Mouse (Mus musculus): ENCODE measurements around the gene Lilra5. TPM values are rescaled to one million over a fixed set of nuclear protein-coding genes. Genes with fewer than 3 reads are reported as not detected.
"Not testable (repeated sequence)": the region's sequence is repeated elsewhere in the genome, so short reads cannot be mapped to it uniquely, and the experiment has no call there.

Lilra5 gene
- not detected in 2 replicates for polyA plus RNA-seq (2012; ENCODE audit: insufficient read depth, insufficient read length, low replicate concordance, missing spikeins)

DNA sequence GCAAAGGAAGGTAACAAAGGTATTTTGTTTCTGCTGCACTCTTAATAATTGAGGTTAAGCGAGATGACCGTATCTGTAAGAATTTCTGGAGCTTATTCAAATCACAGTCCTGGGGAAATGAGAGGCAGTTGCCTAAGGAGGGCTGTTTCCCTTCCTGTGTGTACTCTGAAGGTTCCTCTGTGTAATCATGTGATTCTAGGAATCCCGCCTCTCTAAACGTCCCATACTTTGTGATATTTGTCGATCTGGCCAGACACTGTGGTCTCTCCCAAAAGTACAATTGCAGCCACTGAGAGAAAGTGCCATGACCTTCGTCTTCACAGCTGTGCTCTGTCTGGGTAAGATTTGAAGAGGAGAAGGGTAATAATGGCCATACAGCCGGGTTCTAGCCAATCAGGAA, at the start of gene Lilra5:
TSS of gene Lilra5 (plus strand) at position 301 of the 400 bp plus-strand sequence.
- TF ChIP-seq CTCF (IDR thresholded peaks at IDR 0.05; ENCODE audit: insufficient read depth, low read depth, low read length) (no peak), POLR2A (IDR thresholded peaks at IDR 0.05; ENCODE audit: insufficient read depth, low read depth, low read length) (no peak)
- 70% methylated on average over 7 of the region's 7 CpGs for WGBS
- Histone ChIP-seq H3K27ac (ENCODE audit: insufficient read depth, low read depth, low read length) (no peak within 1 kb of the TSS), H3K4me1 (ENCODE audit: control insufficient read depth, insufficient read depth, low read length) (no peaks in the 10 kb centered on the region), H3K4me3 (ENCODE audit: insufficient read depth, low read depth, low read length) (no peak within 1 kb of the TSS)

DNA sequence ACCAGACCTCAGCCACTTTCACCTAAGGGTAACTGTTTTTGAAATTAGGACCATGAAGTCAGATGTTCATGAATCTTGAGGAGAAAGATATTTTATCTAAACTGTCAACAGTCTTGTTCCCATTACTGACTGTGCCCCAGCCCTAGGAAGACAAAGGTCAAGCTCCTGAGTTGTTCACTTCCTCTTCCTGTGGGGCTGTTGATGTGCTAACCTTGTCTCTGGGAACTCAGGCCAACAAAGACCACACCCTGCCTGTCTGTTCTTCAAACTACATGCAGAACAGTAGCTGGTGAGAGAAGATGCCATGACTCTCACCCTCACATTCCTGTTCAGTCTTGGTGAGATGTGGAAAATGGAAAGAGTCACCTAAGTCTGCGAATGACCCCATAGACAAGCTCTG, 30.4 kb upstream of the Lilra5 start:
- no peaks in the 10 kb centered on the region for H3K4me1 ChIP-seq (ENCODE audit: control insufficient read depth, insufficient read depth, low read length)
- 93% methylated on average over 1 of the region's 1 CpGs for WGBS
- no peak overlapping the region for H3K27ac ChIP-seq (ENCODE audit: insufficient read depth, low read depth, low read length)
- TF ChIP-seq POLR2A (IDR thresholded peaks at IDR 0.05; ENCODE audit: insufficient read depth, low read depth, low read length) (no peak), CTCF (IDR thresholded peaks at IDR 0.05; ENCODE audit: insufficient read depth, low read depth, low read length) (no peak)
- H3K4me3 ChIP-seq (ENCODE audit: insufficient read depth, low read depth, low read length): no peak overlapping the region

DNA sequence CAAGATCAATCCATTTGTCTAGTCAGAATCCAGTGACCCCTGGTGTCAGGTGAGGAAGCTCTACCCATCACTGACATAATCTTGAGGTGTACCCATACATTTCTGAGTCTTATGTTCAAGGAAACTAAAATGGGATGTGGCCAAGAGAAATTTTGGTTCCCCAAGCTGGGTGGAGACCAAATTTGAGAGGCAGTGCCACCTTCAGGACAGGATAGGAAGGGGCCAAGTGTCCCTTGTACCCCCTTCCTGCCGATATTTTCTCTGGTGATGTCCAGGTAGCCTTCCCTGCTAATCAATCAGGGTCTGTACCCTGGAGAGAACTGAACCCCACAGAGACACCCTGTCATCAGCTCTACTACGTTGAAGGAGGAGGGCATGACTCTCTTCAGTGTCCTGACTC, 28.9 kb upstream of the Lilra5 start:
- TF ChIP-seq CTCF (IDR thresholded peaks at IDR 0.05; ENCODE audit: insufficient read depth, low read depth, low read length): no peak
- TF ChIP-seq POLR2A (IDR thresholded peaks at IDR 0.05; ENCODE audit: insufficient read depth, low read depth, low read length): no peak
- Histone ChIP-seq H3K27ac (ENCODE audit: insufficient read depth, low read depth, low read length) (no peak overlapping the region), H3K4me1 (ENCODE audit: control insufficient read depth, insufficient read depth, low read length) (no peaks in the 10 kb centered on the region), H3K4me3 (ENCODE audit: insufficient read depth, low read depth, low read length) (no peak overlapping the region)
- WGBS: 35% methylated on average over 2 of the region's 2 CpGs

GRCm38 (mm10) chr7:4213436-4213835, 24.1 kb upstream of the Lilra5 start:
- H3K27ac ChIP-seq (ENCODE audit: insufficient read depth, low read depth, low read length); H3K4me1 ChIP-seq (ENCODE audit: control insufficient read depth, insufficient read depth, low read length); H3K4me3 ChIP-seq (ENCODE audit: insufficient read depth, low read depth, low read length): not testable (repeated sequence)

- no peak for TF ChIP-seq CTCF (IDR thresholded peaks at IDR 0.05; ENCODE audit: insufficient read depth, low read depth, low read length)
- TF ChIP-seq POLR2A (IDR thresholded peaks at IDR 0.05; ENCODE audit: insufficient read depth, low read depth, low read length): no peak
- Histone ChIP-seq H3K4me3 (ENCODE audit: insufficient read depth, low read depth, low read length) (no peak overlapping the region), H3K4me1 (ENCODE audit: control insufficient read depth, insufficient read depth, low read length) (no peaks in the 10 kb centered on the region), H3K27ac (ENCODE audit: insufficient read depth, low read depth, low read length) (no peak overlapping the region)
- 73% methylated on average over 2 of the region's 2 CpGs for WGBS
These were observed 22.2 kb upstream of the Lilra5 start for GRCm38 (mm10) chr7:4215396-4215795.

- WGBS: 70% methylated on average over 2 of the region's 2 CpGs
- TF ChIP-seq CTCF (IDR thresholded peaks at IDR 0.05; ENCODE audit: insufficient read depth, low read depth, low read length) (no peak), POLR2A (IDR thresholded peaks at IDR 0.05; ENCODE audit: insufficient read depth, low read depth, low read length) (no peak)
- H3K4me1 ChIP-seq (ENCODE audit: control insufficient read depth, insufficient read depth, low read length): no peaks in the 10 kb centered on the region
- H3K27ac ChIP-seq (ENCODE audit: insufficient read depth, low read depth, low read length): no peak overlapping the region
- no peak overlapping the region for H3K4me3 ChIP-seq (ENCODE audit: insufficient read depth, low read depth, low read length)
These were observed 21.7 kb upstream of the Lilra5 start for GRCm38 (mm10) chr7:4215805-4216204.

- Histone ChIP-seq H3K4me1 (ENCODE audit: control insufficient read depth, insufficient read depth, low read length) (no peaks in the 10 kb centered on the region), H3K4me3 (ENCODE audit: insufficient read depth, low read depth, low read length) (no peak overlapping the region), H3K27ac (ENCODE audit: insufficient read depth, low read depth, low read length) (no peak overlapping the region)
- no peak for TF ChIP-seq CTCF (IDR thresholded peaks at IDR 0.05; ENCODE audit: insufficient read depth, low read depth, low read length)
- TF ChIP-seq POLR2A (IDR thresholded peaks at IDR 0.05; ENCODE audit: insufficient read depth, low read depth, low read length): no peak
These were observed 2.0 kb upstream of the Lilra5 start for GRCm38 (mm10) chr7:4235536-4235935.

DNA sequence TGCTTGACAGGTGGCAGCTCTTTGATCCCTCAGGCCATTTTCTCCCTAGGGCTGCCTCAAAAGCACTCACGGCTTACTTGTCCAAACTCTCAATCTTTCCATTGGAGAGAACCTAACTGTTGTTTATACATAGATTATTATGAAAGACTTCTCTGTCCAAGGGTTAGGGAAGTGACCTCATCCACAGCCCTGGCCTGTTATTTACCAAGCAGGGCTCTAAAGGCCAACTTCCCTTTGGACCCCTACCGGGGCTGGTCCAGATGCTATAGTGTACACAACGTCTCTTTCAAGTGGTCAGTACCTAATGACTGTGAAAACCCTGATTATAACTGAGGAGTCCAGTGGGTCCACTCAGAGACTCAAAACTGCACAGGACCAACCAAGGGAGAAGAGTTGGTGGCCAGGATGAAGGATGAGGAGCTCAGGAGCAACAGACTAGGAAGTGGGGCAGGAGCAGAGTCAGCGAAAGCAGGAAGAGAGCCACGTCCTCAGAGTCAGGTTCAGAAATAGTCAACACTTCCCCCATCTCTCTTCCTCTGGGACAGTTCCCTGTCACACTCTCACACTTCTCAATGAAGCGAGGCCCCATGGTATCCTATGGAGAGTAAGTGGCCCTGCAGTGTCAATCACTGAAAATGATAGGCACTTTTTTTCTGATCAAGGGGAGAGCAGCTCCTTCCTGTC, 1.6 kb downstream of the Lilra5 start:
- Histone ChIP-seq H3K4me3 (ENCODE audit: insufficient read depth, low read depth, low read length) (no peak overlapping the region), H3K4me1 (ENCODE audit: control insufficient read depth, insufficient read depth, low read length) (no peaks in the 10 kb centered on the region), H3K27ac (ENCODE audit: insufficient read depth, low read depth, low read length) (no peak overlapping the region)
- no peak for TF ChIP-seq POLR2A (IDR thresholded peaks at IDR 0.05; ENCODE audit: insufficient read depth, low read depth, low read length)
- no peak for TF ChIP-seq CTCF (IDR thresholded peaks at IDR 0.05; ENCODE audit: insufficient read depth, low read depth, low read length)
- 72% methylated on average over 6 of the region's 6 CpGs for WGBS

DNA sequence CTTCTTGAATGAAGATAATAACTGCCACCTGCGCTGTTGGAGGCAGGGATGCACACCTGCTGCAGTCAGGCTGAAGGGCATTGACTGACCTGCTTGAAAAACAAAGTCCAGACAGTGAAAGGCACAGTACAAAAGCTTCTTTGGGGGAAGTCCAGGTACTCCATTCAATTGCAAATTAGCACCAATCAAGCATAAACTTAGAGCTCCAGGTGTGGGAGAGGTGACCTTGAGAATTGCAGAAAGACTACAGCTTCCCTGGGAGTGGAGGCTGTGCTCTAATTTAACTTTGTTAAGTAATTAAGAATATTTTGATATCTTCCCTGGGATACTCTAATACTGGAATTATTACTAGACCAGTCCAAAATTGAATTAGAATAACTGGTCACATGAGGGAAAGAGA, 13.7 kb downstream of the Lilra5 start:
- not testable (repeated sequence) for H3K4me1 ChIP-seq (ENCODE audit: control insufficient read depth, insufficient read depth, low read length); H3K27ac ChIP-seq (ENCODE audit: insufficient read depth, low read depth, low read length); H3K4me3 ChIP-seq (ENCODE audit: insufficient read depth, low read depth, low read length)
- 84% methylated on average over 1 of the region's 1 CpGs for WGBS

GRCm38 (mm10) chr7:4256060-4256459, 18.5 kb downstream of the Lilra5 start:
- not testable (repeated sequence) for H3K4me1 ChIP-seq (ENCODE audit: control insufficient read depth, insufficient read depth, low read length); H3K4me3 ChIP-seq (ENCODE audit: insufficient read depth, low read depth, low read length); H3K27ac ChIP-seq (ENCODE audit: insufficient read depth, low read depth, low read length)
- WGBS: 0% methylated on average over 1 of the region's 1 CpGs

DNA sequence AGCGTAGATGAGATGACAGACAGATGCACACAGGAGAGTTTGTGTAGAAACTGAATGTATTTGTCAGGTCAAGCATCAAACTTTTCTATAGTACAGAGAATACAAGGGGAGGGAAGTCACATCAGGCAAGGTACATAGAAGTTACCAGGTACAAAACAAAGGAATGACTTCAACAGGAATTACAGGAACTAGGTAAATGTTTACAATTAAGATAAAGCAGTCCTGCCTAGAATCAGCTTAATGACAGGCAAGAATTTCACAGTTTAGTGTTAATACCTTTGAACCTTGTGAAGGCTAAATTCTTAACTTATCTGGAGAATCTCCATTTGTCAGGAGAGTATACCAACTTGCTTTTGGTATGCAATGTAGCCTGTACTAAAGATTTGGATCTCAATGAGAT, 23.0 kb downstream of the Lilra5 start:
- 93% methylated on average over 1 of the region's 1 CpGs for WGBS
- H3K27ac ChIP-seq (ENCODE audit: insufficient read depth, low read depth, low read length); H3K4me3 ChIP-seq (ENCODE audit: insufficient read depth, low read depth, low read length); H3K4me1 ChIP-seq (ENCODE audit: control insufficient read depth, insufficient read depth, low read length): not testable (repeated sequence)

GRCm38 (mm10) chr7:4272106-4272505, 34.6 kb downstream of the Lilra5 start:
- H3K27ac ChIP-seq (ENCODE audit: insufficient read depth, low read depth, low read length); H3K4me1 ChIP-seq (ENCODE audit: control insufficient read depth, insufficient read depth, low read length); H3K4me3 ChIP-seq (ENCODE audit: insufficient read depth, low read depth, low read length): not testable (repeated sequence)
- WGBS: 78% methylated on average over 1 of the region's 1 CpGs

DNA sequence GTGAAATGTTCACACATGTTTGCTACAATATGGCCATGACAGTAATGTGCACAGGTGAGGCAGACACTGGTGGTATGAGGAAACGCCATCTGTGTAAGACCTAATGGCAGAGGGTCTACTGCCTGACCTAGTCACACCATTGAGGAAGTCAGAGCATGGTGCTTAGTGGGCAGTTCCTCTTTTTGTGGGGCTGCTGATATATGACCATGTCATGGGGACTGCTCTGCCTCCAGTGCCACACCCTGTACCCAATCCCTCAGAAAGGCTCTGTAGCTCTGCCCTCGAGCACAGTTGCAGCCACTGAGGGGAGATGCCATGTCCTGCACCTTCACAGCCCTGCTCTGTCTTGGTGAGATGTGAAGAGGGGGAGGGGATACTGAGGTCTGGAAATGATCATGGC, 36.3 kb downstream of the Lilra5 start:
- H3K4me3 ChIP-seq (ENCODE audit: insufficient read depth, low read depth, low read length); H3K4me1 ChIP-seq (ENCODE audit: control insufficient read depth, insufficient read depth, low read length); H3K27ac ChIP-seq (ENCODE audit: insufficient read depth, low read depth, low read length): not testable (repeated sequence)
- 58% methylated on average over 2 of the region's 2 CpGs for WGBS

DNA sequence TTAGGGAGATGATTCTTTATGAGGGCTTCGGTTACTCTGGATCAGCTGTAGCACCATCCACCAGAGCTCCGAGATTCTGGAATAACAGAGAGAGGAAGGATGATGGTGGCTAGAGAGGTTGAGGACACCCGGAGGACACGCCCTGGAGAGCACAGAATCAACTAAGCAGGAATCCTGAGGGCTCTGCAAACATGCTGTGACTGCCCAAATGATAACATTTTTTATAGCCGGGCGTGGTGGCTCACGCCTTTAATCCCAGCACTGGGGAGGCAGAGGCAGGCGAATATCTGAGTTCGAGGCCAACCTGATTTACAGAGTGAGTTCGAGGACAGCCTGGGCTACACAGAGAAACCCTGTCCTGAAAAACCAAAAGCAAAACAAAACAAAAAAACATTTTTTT, 37.9 kb downstream of the Lilra5 start:
- H3K4me1 ChIP-seq (ENCODE audit: control insufficient read depth, insufficient read depth, low read length); H3K4me3 ChIP-seq (ENCODE audit: insufficient read depth, low read depth, low read length); H3K27ac ChIP-seq (ENCODE audit: insufficient read depth, low read depth, low read length): not testable (repeated sequence)
- 89% methylated on average over 10 of the region's 10 CpGs for WGBS

Data from olfactory bulb, adult 2 months (tissue).